Mouse (Mus musculus): Measurements from ENCODE around the gene Il16. TPM values are rescaled to one million over a fixed set of nuclear protein-coding genes. Genes with fewer than 3 reads are reported as not detected.

Il16 gene
- 184 to 220 TPM (median 193 TPM) in 3 replicates for total RNA-seq (2017)

DNA sequence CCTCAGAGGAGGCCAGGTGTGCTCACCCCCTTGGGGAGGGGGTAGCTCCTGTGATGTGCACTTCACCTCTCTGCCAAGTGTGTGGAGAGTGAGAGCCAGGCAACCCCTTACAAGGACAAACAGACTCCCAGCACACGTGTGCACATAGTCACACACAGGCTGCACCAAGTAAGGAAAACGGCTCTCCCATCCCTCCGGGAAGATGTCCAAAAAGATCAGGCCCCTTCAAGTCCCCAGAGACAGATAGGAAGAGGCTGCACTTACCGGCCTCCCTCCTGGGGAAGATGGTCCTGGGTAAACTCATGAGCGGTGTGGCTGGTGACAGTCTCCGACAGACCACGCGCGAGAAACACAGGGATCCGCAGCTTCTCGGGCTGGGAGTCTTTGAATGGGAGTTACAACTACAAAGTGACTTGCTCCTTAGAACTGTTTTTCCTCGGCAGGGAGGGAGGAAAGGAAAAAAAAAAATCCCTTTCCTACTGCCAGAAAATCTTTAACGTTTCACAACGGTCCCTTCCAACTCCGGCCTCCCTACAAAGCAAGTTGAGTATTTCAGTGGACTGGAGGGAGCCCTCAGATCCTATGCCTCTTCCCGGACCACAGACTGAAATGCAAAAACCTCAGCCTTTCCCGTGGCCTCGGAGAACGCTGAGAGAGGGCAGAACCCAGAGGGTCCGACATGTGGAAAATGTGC is at the start of gene Il16:
Gene Il16, minus strand, starts transcription at position 314 of the 694 bp plus-strand sequence.
- ATAC-seq (replicated peaks; ENCODE audit: insufficient number of reproducible peaks, low FRiP score, low TSS enrichment, poor library complexity, severe bottlenecking), result no peak

DNA sequence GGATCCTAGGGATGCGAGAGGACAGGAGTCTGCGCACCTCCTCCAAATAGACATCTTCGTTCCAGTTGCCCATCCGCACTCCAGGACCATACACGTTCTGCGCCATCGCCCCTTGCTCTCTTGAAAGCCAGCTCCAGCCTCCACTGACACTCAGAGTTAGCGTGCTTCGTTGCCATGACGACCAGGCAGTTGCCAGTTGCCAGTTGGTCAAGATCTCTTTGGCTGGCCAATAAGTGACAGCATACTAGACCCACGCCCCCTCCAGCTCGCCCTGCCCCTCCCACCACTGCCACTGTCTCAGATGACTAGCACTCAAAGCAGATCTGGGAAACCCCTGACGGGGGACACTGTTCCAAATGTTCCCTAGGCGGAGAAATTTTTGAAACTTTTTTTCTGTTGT is 49.2 kb upstream of the Il16 start, which contains the start of gene Cfap161:
Gene Cfap161, minus strand, starts transcription at position 176 of the 400 bp plus-strand sequence.
- ATAC-seq (replicated peaks; ENCODE audit: insufficient number of reproducible peaks, low FRiP score, low TSS enrichment, poor library complexity, severe bottlenecking), result no peak

- ATAC-seq (replicated peaks; ENCODE audit: insufficient number of reproducible peaks, low FRiP score, low TSS enrichment, poor library complexity, severe bottlenecking), result no peak
Observed at GRCm38 (mm10) chr7:83794006-83794683, 48.6 kb upstream of the Il16 start.

DNA sequence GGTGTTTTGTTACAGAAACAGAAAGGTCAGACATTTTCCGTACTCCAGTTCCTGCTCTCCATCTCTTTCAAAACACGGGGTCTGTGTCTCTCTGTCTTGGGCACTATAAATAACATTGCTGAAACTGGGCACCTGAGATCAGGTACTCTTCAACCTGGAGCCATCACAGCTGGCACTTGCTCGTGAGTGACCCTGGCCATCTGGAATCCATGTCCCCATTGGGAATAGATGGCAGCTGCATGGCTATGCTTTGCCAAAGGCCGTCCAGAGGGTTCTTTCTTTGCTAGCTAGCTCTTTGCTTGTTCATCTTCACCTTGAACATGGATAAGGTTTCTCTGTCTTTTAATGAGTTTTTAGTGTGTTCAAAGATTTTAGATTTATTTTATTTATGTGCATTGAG is 35.4 kb upstream of the Il16 start:
- ATAC-seq (replicated peaks; ENCODE audit: insufficient number of reproducible peaks, low FRiP score, low TSS enrichment, poor library complexity, severe bottlenecking), result no peak

- no peak for ATAC-seq (replicated peaks; ENCODE audit: insufficient number of reproducible peaks, low FRiP score, low TSS enrichment, poor library complexity, severe bottlenecking)
Observed at GRCm38 (mm10) chr7:83780026-83780425, 34.5 kb upstream of the Il16 start.

DNA sequence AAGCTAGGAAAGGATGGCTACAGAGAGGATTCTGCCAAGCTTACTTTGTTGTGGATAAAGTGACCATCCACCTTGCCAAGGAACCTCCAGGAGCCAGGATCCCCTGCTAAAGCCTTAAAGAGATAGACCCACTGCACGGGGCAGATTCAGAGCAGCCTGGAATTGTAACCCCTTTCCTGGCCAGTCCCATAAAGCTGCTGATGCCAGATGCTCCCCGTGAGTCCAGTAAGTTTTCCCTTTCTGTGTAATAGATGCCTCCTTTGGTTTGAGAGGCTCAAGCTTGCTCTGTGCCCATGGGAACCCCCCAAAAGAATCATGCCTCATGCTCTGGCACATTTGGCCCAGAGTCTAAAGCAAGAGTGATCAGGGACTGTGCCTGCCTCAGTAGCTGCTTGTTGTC is 33.5 kb upstream of the Il16 start:
- ATAC-seq (replicated peaks; ENCODE audit: insufficient number of reproducible peaks, low FRiP score, low TSS enrichment, poor library complexity, severe bottlenecking), result no peak

DNA sequence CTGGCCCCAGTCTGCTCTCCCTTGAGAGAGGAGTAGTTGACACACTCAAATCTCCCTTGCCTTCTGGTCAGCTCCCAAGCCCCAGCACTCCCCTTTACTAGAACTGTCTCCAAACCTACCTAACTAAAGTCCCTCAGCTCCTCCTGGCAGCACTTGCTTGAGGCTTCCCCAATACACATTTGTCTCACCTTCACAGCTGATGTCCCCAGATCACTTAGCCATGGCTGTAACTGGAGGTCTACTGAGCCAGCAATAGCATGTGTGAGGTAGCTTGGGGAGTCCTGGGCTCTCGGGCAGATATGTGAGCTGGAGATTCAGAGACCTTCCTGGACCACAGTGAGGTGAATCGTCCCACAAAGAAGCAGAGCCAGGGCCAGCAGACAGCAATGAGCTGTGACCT is 33.0 kb upstream of the Il16 start:
- ATAC-seq (replicated peaks; ENCODE audit: insufficient number of reproducible peaks, low FRiP score, low TSS enrichment, poor library complexity, severe bottlenecking), result no peak

GRCm38 (mm10) chr7:83774721-83775120 is 29.2 kb upstream of the Il16 start:
- 0 out of 2 replicates have a peak, but pooled peaks have one; percentile 40 for ATAC-seq (replicated peaks; ENCODE audit: insufficient number of reproducible peaks, low FRiP score, low TSS enrichment, poor library complexity, severe bottlenecking)

- ATAC-seq (replicated peaks; ENCODE audit: insufficient number of reproducible peaks, low FRiP score, low TSS enrichment, poor library complexity, severe bottlenecking), result no peak
Observed at GRCm38 (mm10) chr7:83763674-83764073, 18.1 kb upstream of the Il16 start.

GRCm38 (mm10) chr7:83762336-83762735 is 16.8 kb upstream of the Il16 start:
- no peak for ATAC-seq (replicated peaks; ENCODE audit: insufficient number of reproducible peaks, low FRiP score, low TSS enrichment, poor library complexity, severe bottlenecking)

DNA sequence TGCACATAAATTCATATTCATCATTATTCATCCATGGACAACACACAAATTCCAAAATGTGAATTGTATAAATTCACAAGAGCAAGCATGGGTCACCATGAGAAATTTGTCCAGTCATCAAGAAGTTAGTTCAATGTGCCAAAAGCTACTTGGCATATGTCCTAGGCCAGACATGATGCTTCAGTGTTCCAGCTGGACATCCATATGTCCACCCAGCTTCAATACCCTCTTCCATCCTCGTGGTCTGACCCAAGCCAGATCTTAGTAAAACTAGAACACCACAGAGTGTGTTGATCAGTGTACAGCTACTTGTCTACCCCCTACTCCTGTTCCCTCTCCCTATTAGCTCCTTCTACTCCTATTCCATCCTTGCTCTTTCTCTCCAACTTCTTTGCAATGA is 5.5 kb upstream of the Il16 start:
- no peak for ATAC-seq (replicated peaks; ENCODE audit: insufficient number of reproducible peaks, low FRiP score, low TSS enrichment, poor library complexity, severe bottlenecking)

DNA sequence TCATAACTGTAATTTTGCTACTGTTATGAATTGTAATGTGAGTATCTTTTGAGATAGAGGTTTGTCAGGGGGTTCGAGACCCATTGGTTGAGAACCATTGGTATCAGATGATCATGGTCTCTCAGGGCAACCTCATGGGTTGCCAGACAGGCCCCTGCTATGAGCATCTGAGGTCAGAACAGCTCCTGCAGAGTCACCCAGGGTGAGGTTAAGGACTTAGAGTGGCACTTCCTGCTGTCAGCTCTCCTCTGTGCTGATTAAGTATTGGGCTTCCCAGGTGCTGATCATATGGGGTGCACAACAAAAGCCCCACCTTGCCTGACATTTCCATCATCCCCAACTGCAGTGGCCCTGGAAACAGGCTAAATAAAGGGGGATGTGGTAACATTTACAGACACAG is 2.9 kb upstream of the Il16 start:
- no peak for ATAC-seq (replicated peaks; ENCODE audit: insufficient number of reproducible peaks, low FRiP score, low TSS enrichment, poor library complexity, severe bottlenecking)

DNA sequence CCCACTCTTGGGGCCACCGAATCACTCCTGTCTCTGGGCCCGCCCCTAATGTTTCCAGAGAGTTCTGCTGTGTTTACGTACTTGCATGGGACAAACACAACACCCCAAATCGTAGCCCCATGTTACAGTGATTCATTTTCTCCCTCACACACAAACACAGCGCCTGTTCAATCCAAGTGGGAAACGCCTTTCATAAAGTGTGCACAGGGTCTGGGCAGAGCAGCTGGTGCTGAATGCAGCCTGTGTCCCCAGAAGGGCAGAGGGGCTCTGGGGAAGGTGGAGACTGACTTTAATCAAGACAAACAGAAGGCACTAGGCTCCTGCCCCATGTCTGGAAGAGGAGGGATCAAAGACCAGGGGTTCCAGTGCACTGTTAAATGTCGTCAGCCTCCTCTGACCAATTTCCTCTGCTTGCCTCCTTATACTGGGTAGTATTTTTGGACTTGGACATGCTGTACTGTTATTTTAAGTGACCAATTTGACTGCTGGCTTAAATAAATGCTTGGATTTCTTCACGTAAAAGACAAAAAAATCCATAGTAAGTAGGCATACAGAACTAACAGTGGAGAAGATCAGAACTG is 671 bp upstream of the Il16 start:
- no peak for ATAC-seq (replicated peaks; ENCODE audit: insufficient number of reproducible peaks, low FRiP score, low TSS enrichment, poor library complexity, severe bottlenecking)

DNA sequence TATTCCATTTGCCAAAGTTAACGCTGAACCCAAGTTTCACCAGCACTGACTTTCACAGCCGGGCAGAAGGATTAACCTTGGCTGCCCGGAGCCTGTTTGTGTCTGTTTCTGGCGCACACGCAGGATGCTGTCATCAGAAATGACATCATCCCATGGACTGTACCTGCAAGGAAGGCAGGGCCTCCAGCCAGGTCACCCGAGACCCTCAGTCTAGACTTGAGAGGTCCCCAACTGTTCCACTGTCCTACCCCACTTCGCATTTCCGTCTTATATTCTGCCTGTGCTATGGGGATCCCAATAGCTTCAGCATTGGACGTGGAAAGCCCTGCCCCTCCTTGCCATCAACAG is 487 bp downstream of the Il16 start:
- no peak for ATAC-seq (replicated peaks; ENCODE audit: insufficient number of reproducible peaks, low FRiP score, low TSS enrichment, poor library complexity, severe bottlenecking)

- no peak for ATAC-seq (replicated peaks; ENCODE audit: insufficient number of reproducible peaks, low FRiP score, low TSS enrichment, poor library complexity, severe bottlenecking)
Observed at GRCm38 (mm10) chr7:83744250-83744649, 1.3 kb downstream of the Il16 start.

GRCm38 (mm10) chr7:83742690-83743089 is 2.8 kb downstream of the Il16 start:
- ATAC-seq (replicated peaks; ENCODE audit: insufficient number of reproducible peaks, low FRiP score, low TSS enrichment, poor library complexity, severe bottlenecking), result no peak

- no peak for ATAC-seq (replicated peaks; ENCODE audit: insufficient number of reproducible peaks, low FRiP score, low TSS enrichment, poor library complexity, severe bottlenecking)
Observed at GRCm38 (mm10) chr7:83742026-83742425, 3.5 kb downstream of the Il16 start.

DNA sequence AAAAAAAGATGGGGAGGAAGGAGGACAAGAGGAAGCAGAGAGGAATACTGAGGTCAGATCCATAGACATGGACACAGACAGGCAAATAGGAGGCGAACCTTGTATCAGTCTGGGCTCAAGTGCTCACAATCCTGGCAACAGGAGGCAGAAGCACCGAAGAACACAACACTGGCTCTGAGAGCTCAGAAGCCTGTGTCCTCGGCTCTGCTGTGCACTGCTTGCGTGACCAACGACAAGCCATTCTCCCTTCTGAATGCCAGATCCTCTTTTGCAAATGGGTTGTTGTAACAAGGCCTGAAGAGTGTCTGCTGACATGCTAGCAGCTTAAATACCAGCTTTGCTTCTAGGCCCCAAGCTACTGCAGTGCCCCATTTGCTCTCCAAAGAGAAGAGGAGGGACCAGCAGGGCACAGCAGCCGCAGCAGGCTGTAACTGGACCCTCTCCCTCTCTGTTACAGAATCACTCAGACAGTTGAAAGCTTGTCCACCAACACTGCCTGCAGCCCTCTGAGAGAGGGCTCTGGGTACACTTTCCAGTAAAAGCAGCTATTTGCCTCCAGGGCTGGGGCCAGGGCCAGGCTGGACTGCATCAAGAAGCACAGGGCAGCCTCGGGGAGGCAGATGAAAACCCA is 5.7 kb downstream of the Il16 start:
- ATAC-seq (replicated peaks; ENCODE audit: insufficient number of reproducible peaks, low FRiP score, low TSS enrichment, poor library complexity, severe bottlenecking), result no peak

DNA sequence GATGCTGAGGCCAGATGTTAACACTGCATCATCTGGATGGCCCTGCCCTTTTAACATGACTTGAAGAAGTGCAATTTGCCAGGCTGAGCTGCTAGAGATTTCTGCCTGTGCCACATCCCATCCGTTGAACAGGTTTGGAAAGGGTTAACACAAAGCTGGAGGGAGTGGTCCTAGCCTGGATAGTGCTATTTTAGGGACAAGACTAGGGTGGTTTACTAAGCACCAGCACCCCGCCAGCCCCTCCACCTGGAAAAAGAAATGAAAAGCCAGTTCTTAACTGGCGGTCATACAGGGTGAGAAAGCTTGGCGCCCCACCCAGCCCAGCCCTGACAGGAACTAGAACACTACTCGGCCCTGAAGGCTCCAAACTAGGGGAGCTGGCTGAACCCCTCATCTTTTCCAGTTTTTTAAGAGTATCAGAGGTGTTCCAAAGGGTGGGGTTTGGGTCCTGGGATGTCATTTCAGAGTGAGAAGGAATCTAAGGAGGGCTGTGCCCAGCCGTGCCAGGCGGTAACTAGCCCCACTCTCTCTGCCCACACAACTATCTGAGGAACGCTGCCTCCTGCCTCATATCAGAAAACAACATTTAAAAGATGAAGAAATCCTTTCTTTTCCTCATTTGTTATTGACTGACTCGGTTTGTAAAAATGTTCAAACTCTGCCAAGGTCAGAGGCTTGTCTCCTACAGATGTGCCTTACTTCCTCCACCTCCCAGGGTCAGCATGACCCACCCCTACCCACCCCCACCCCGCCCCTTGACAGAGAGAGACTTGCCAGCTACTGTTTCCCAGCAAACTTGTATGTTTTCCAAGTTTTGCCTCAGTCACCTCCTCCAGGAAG is 6.7 kb downstream of the Il16 start:
- no peak for ATAC-seq (replicated peaks; ENCODE audit: insufficient number of reproducible peaks, low FRiP score, low TSS enrichment, poor library complexity, severe bottlenecking)

Measured in monocyte, adult 5-6 weeks (primary cell).